Mouse (Mus musculus) adrenal gland, postnatal 4 days (tissue): ENCODE data around the gene Gm128. TPM values are rescaled to one million over a fixed set of nuclear protein-coding genes. Genes with fewer than 3 reads are reported as not detected.

Experiments used
- DNase-seq, 2 experiments: peaks; one replicate each; pipeline ENCODE4 v3.0.0; 2021 to 2022; ENCODE audit warnings: low spot score in 2 of 2, mixed read lengths in 2 of 2
- total RNA-seq, 2 experiments: library from RNA; stranded (reverse); gene quantifications; 2 replicates each; pipeline ENCODE4 v1.2.3; 2021

The Gm128 gene
- total RNA-seq, 2 experiments from 2014 or later, result 0.17 to 0.25 TPM

GRCm38 (mm10) chr3:95200132-95200531 lies 41.3 kb downstream of the Gm128 start:
- DNase-seq, result no peak

- no peak for DNase-seq
These were observed 42.3 kb downstream of the Gm128 start for GRCm38 (mm10) chr3:95199101-95199500.

- no peak for DNase-seq
These were observed 45.6 kb downstream of the Gm128 start for GRCm38 (mm10) chr3:95195772-95196171.

- DNase-seq, result no peak
These were observed 46.7 kb downstream of the Gm128 start for GRCm38 (mm10) chr3:95194721-95195135.

Other genes starting within 250 kb of the Gm128 start
- gene Zfp687, start 226.2 kb downstream of the Gm128 start, total RNA-seq, result 10 to 100 TPM; 76.5 to 81.4 TPM
- 100 to 1,000 TPM; 243 to 263 TPM for gene Psmd4, start 199.0 kb downstream of the Gm128 start, total RNA-seq
- gene Pip5k1a, start 134.7 kb downstream of the Gm128 start, total RNA-seq, result 10 to 100 TPM; 51.6 to 54.5 TPM
- 10 to 100 TPM; 89.3 to 93.0 TPM for gene Vps72, start 130.6 kb downstream of the Gm128 start, total RNA-seq
- 1 to 10 TPM; 3.7 to 7.8 TPM for gene Tmod4, start 117.1 kb downstream of the Gm128 start, total RNA-seq
- gene Scnm1, start 107.6 kb downstream of the Gm128 start, total RNA-seq, result 10 to 100 TPM; 53.4 to 53.9 TPM
- gene Lysmd1, start 107.5 kb downstream of the Gm128 start, total RNA-seq, result 10 to 100 TPM; 10.7 to 11.5 TPM
- gene Tnfaip8l2, start 99.2 kb downstream of the Gm128 start, total RNA-seq, result 1 to 10 TPM; 2.9 to 3.4 TPM
- gene Sema6c, start 81.1 kb downstream of the Gm128 start, total RNA-seq, result 10 to 100 TPM; 15.3 to 15.4 TPM
- 10 to 100 TPM; 33.0 to 35.0 TPM for gene Gabpb2, start 23.7 kb downstream of the Gm128 start, total RNA-seq
- 10 to 100 TPM; 82.6 to 93.1 TPM for gene Cdc42se1, start 12.9 kb downstream of the Gm128 start, total RNA-seq
- 10 to 100 TPM; 18.5 to 26.7 TPM for gene Mllt11, start 9.4 kb downstream of the Gm128 start, total RNA-seq
- gene Bnipl, start 9.6 kb upstream of the Gm128 start, total RNA-seq, result under 1 TPM in 1 of 2 experiments, not detected in 1; 0.90 TPM
- 100 to 1,000 TPM; 127 to 130 TPM for gene Mindy1, start 39.7 kb upstream of the Gm128 start, total RNA-seq
- 10 to 100 TPM; 31.6 to 32.7 TPM for gene Prune1, start 40.5 kb upstream of the Gm128 start, total RNA-seq
- gene Anxa9, start 65.6 kb upstream of the Gm128 start, total RNA-seq, result 1 to 10 TPM; 1.1 to 1.3 TPM
- gene Cers2, start 73.2 kb upstream of the Gm128 start, total RNA-seq, result 100 to 1,000 TPM; 145 to 147 TPM
- 10 to 100 TPM; 39.0 to 41.1 TPM for gene Setdb1, start 115.6 kb upstream of the Gm128 start, total RNA-seq
- gene 4930558C23Rik, start 161.2 kb upstream of the Gm128 start, total RNA-seq, result not detected
- gene Arnt, start 192.8 kb upstream of the Gm128 start, total RNA-seq, result 10 to 100 TPM; 76.4 to 76.5 TPM